Mouse (Mus musculus) myocyte (in vitro differentiated cells): ENCODE measurements around the gene Ap2a1. TPM values are rescaled to one million over a fixed set of nuclear protein-coding genes. Genes with fewer than 3 reads are reported as not detected.

Source experiments
- H3K27me3 ChIP-seq: one replicate; pipeline ENCODE4 v1.6.1; 2011; ENCODE audit not compliant: control insufficient read depth, insufficient read depth, insufficient read length
- H3K36me3 ChIP-seq: one replicate; pipeline ENCODE4 v1.6.1; 2011; ENCODE audit not compliant: control insufficient read depth, insufficient read depth
- H3K4me2 ChIP-seq: one replicate; pipeline ENCODE4 v1.6.1; 2011; ENCODE audit warnings: low read depth, control low read depth
- H3K4me3 ChIP-seq: one replicate; pipeline ENCODE4 v1.5.1; 2011; ENCODE audit warnings: mild to moderate bottlenecking, control low read depth, moderate library complexity
- H3K79me2 ChIP-seq: one replicate; pipeline ENCODE4 v1.6.1; 2011; ENCODE audit not compliant: control insufficient read depth, insufficient read depth
- H3ac ChIP-seq: one replicate; pipeline ENCODE4 v1.6.1; 2011; ENCODE audit not compliant: control insufficient read depth, insufficient read length
- CEBPB ChIP-seq: IDR thresholded peaks from 2 replicates; pipeline ENCODE4 v1.6.1; 2011; ENCODE audit warnings: mild to moderate bottlenecking, moderate library complexity; ENCODE audit not compliant: poor library complexity, insufficient read depth, severe bottlenecking
- E2F4 ChIP-seq: IDR thresholded peaks from one replicate; pipeline ENCODE4 v1.6.1; 2011; ENCODE audit warnings: mild to moderate bottlenecking, control low read depth, moderate library complexity; ENCODE audit not compliant: insufficient read depth
- MAX ChIP-seq: IDR thresholded peaks from one replicate; pipeline ENCODE4 v1.6.1; 2011; ENCODE audit warnings: low read depth, mild to moderate bottlenecking, control low read depth
- MYOD1 ChIP-seq, 3 experiments: IDR thresholded peaks; one replicate each; pipeline ENCODE4 v1.6.1; 2011; ENCODE audit warnings: control low read depth in 2 of 3, low read depth in 2 of 3, mild to moderate bottlenecking in 2 of 3, moderate library complexity in 1 of 3; ENCODE audit not compliant: insufficient read length in 2 of 3, control insufficient read depth in 1 of 3
- MYOG ChIP-seq, 3 experiments: IDR thresholded peaks; one replicate each; pipeline ENCODE4 v1.6.1; 2011; ENCODE audit warnings: control low read depth in 2 of 3, low read depth in 2 of 3, mild to moderate bottlenecking in 2 of 3; ENCODE audit not compliant: insufficient read length in 2 of 3, control insufficient read depth in 1 of 3, insufficient read depth in 1 of 3
- POLR2A ChIP-seq: IDR thresholded peaks from one replicate; pipeline ENCODE4 v1.6.1; 2011; ENCODE audit warnings: low read depth, mild to moderate bottlenecking, control low read depth, moderate library complexity; ENCODE audit not compliant: insufficient read length
- POLR2AphosphoS2 ChIP-seq: IDR thresholded peaks from one replicate; pipeline ENCODE4 v1.6.1; 2011; ENCODE audit warnings: low read depth, control low read depth; ENCODE audit not compliant: insufficient read length
- REST ChIP-seq: IDR thresholded peaks from one replicate; pipeline ENCODE4 v1.6.1; 2011; ENCODE audit warnings: mild to moderate bottlenecking, control low read depth, moderate library complexity; ENCODE audit not compliant: insufficient read depth, insufficient read length
- SRF ChIP-seq: IDR thresholded peaks from one replicate; pipeline ENCODE4 v1.6.1; 2011; ENCODE audit warnings: low read depth; ENCODE audit not compliant: control insufficient read depth, insufficient read length
- TCF12 ChIP-seq: IDR thresholded peaks from one replicate; pipeline ENCODE4 v1.6.1; 2011; ENCODE audit warnings: mild to moderate bottlenecking, control low read depth; ENCODE audit not compliant: poor library complexity, insufficient read depth, severe bottlenecking
- TCF3 ChIP-seq: IDR thresholded peaks from one replicate; pipeline ENCODE4 v1.6.1; 2011; ENCODE audit warnings: low read depth, control low read depth; ENCODE audit not compliant: insufficient read length
- USF1 ChIP-seq: IDR thresholded peaks from one replicate; pipeline ENCODE4 v1.6.1; 2011; ENCODE audit warnings: low read depth, mild to moderate bottlenecking, control low read depth, moderate library complexity
- polyA plus RNA-seq: library from polyadenylated mRNA; unstranded; fragments of >200 nt; fragmentation: generic; extraction: Trizol; gene quantifications from one replicate; pipeline ENCODE4 v1.2.1, GENCODE M21; 2012; ENCODE audit warnings: missing spikeins

The Ap2a1 gene
- polyA plus RNA-seq, 1 experiment, result 125 TPM

GRCm38 (mm10) chr7:44970231-44970691, 41.0 kb upstream of the Ap2a1 start:
- Histone ChIP-seq H3ac (no peak overlapping the region), H3K36me3 (no peaks in the 10 kb centered on the region), H3K27me3 (no peaks in the 10 kb centered on the region), H3K4me3 (no peak overlapping the region), H3K79me2 (no peaks in the 10 kb centered on the region), H3K4me2 (no peak overlapping the region)
- TF ChIP-seq USF1, result no peak
- no peak for TF ChIP-seq POLR2A

GRCm38 (mm10) chr7:44966638-44967037, 37.3 kb upstream of the Ap2a1 start:
- Histone ChIP-seq H3K27me3 (no peaks in the 10 kb centered on the region), H3ac (no peak overlapping the region), H3K79me2 (no peaks in the 10 kb centered on the region), H3K36me3 (no peaks in the 10 kb centered on the region), H3K4me3 (no peak overlapping the region), H3K4me2 (no peak overlapping the region)
- TF ChIP-seq E2F4 (no peak), MAX (no peak), CEBPB (no peak), TCF3 (no peak)

GRCm38 (mm10) chr7:44965975-44966374, 36.7 kb upstream of the Ap2a1 start:
- Histone ChIP-seq H3K36me3 (no peaks in the 10 kb centered on the region), H3K79me2 (no peaks in the 10 kb centered on the region), H3K4me3 (no peak overlapping the region), H3K27me3 (no peaks in the 10 kb centered on the region), H3K4me2 (no peak overlapping the region), H3ac (no peak overlapping the region)
- no peak for TF ChIP-seq USF1
- TF ChIP-seq TCF12, result no peak
- no peak for TF ChIP-seq POLR2A
- TF ChIP-seq TCF3, result no peak
- no peak for TF ChIP-seq E2F4

DNA sequence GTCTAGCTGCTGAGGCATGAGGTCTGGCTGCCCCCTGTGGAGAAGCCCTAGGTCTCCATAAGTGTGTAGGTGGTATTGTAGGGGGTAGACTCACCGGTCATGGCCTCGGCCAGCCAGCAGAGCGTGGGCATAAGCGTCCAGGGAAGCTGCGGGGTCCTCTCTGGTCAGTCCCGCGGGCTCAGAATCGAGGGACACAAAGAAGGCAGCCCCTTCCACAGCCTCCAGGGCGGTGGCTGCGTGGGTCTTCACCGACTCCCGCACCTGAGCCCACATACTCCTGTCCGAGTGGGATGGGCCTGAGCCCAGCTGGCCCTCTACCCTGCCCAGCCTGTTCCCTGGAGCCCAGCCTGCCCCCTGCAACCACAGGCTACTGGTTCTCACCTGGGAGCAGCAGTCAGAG, 35.7 kb upstream of the Ap2a1 start:
- no peak for TF ChIP-seq REST
- TF ChIP-seq MYOG (IDR thresholded peaks at IDR 0.05; ENCODE audit: control insufficient read depth in 1 of 3, insufficient read depth in 1 of 3, insufficient read length in 2 of 3, low read depth in 2 of 3), result no peak
- no peak for TF ChIP-seq MAX
- TF ChIP-seq POLR2A, result no peak
- TF ChIP-seq TCF3, result no peak
- no peak for TF ChIP-seq E2F4
- no peak for TF ChIP-seq USF1
- no peak for TF ChIP-seq MYOD1 (IDR thresholded peaks at IDR 0.05; ENCODE audit: control insufficient read depth in 1 of 3, insufficient read length in 2 of 3, low read depth in 2 of 3)
- no peak for TF ChIP-seq TCF12
- TF ChIP-seq POLR2AphosphoS2, result no peak
- TF ChIP-seq SRF, result no peak
- no peak for TF ChIP-seq CEBPB
- H3K36me3 ChIP-seq, result no peaks in the 10 kb centered on the region

DNA sequence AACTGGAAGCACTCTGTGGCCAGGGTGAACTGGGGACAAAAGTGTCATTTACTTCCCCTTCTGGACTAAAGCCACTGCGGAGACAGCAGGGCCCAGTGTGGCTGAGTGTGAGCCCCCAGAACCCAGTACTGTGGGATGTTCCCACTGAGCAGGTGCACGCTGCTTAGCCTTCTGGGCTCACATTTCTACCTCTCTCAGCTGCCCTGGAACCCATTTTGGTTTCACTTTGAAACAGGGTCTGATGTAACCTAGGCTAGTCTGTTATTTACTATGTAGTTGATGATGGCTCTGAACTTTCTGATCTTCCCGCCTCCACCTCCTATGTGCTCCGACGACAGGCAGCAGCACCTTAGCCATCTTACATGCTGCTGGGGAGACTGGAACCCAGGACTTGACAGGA, 33.5 kb upstream of the Ap2a1 start:
- H3K36me3 ChIP-seq, result no peaks in the 10 kb centered on the region

More for the DNA sequence above, 35.7 kb upstream of the Ap2a1 start:
- H3ac ChIP-seq, result no peak overlapping the region
- no peaks in the 10 kb centered on the region for H3K79me2 ChIP-seq
- H3K4me3 ChIP-seq, result no peak overlapping the region
- no peaks in the 10 kb centered on the region for H3K27me3 ChIP-seq
- no peak overlapping the region for H3K4me2 ChIP-seq

More for the DNA sequence above, 33.5 kb upstream of the Ap2a1 start:
- no peaks in the 10 kb centered on the region for H3K27me3 ChIP-seq
- H3K79me2 ChIP-seq, result no peaks in the 10 kb centered on the region
- H3K4me3 ChIP-seq, result no peak overlapping the region
- no peak for TF ChIP-seq REST
- no peak for TF ChIP-seq USF1
- no peak for TF ChIP-seq MAX
- no peak for TF ChIP-seq MYOD1 (IDR thresholded peaks at IDR 0.05; ENCODE audit: control insufficient read depth in 1 of 3, insufficient read length in 2 of 3, low read depth in 2 of 3)
- no peak for TF ChIP-seq POLR2A
- no peak for TF ChIP-seq CEBPB
- TF ChIP-seq MYOG (IDR thresholded peaks at IDR 0.05; ENCODE audit: control insufficient read depth in 1 of 3, insufficient read depth in 1 of 3, insufficient read length in 2 of 3, low read depth in 2 of 3), result no peak
- no peak for TF ChIP-seq SRF
- TF ChIP-seq E2F4, result no peak
- TF ChIP-seq TCF12, result no peak
- no peak for TF ChIP-seq POLR2AphosphoS2
- TF ChIP-seq TCF3, result no peak
- no peak overlapping the region for H3K4me2 ChIP-seq
- no peak overlapping the region for H3ac ChIP-seq
